Mouse (Mus musculus) intestine, embryonic 14.5 days (tissue): ENCODE results near the gene Hexim1. TPM values are rescaled to one million over a fixed set of nuclear protein-coding genes. Genes with fewer than 3 reads are reported as not detected.

Experiments
- ATAC-seq: fragments of 200-750 bp; cut with Nextera tagmentation; replicated peaks from 2 replicates; pipeline ENCODE4 v1.8.0; 2017; ENCODE audit warnings: low read depth, moderate number of reproducible peaks, moderate TSS enrichment, moderate library complexity; ENCODE audit not compliant: low FRiP score, low TSS enrichment
- DNase-seq: peaks from one replicate; pipeline ENCODE4 v3.0.0-alpha.2; 2018; ENCODE audit warnings: low spot score
- H3K27ac ChIP-seq: fragments of 300-500 bp; sonication (generic); 2 replicates; pipeline ENCODE4 v1.5.1; 2014; ENCODE audit warnings: low read depth, mild to moderate bottlenecking, control low read depth
- H3K27me3 ChIP-seq: fragments of 300-500 bp; sonication (generic); replicated peaks from 2 replicates; pipeline ENCODE4 v1.6.1; 2014; ENCODE audit warnings: low read length, control low read depth; ENCODE audit not compliant: control insufficient read depth, insufficient read depth
- H3K36me3 ChIP-seq: fragments of 300-500 bp; sonication (generic); 2 replicates; pipeline ENCODE4 v1.6.1; 2014; ENCODE audit warnings: low read length, control low read depth; ENCODE audit not compliant: control insufficient read depth, insufficient read depth
- H3K4me1 ChIP-seq: fragments of 300-500 bp; sonication (generic); replicated peaks from 2 replicates; pipeline ENCODE4 v1.6.1; 2014; ENCODE audit warnings: low read length, control low read depth, mixed read lengths; ENCODE audit not compliant: control insufficient read depth, insufficient read depth
- H3K4me2 ChIP-seq: fragments of 300-500 bp; sonication (generic); 2 replicates; pipeline ENCODE4 v1.6.1; 2014; ENCODE audit warnings: low read length
- H3K4me3 ChIP-seq: fragments of 300-500 bp; sonication (generic); 2 replicates; pipeline ENCODE4 v1.5.1; 2014; ENCODE audit warnings: low read depth, low read length, control low read depth, mixed read lengths
- H3K9ac ChIP-seq: fragments of 300-500 bp; sonication (generic); 2 replicates; pipeline ENCODE4 v1.6.1; 2014; ENCODE audit warnings: mild to moderate bottlenecking, low read length
- H3K9me3 ChIP-seq: fragments of 300-500 bp; sonication (generic); 2 replicates; pipeline ENCODE4 v1.6.1; 2016; ENCODE audit warnings: low read length, control low read depth; ENCODE audit not compliant: control insufficient read depth
- WGBS: fragments of 180-500 bp; shearing (Covaris S2); extraction: QIAGEN DNeasy Blood & Tissue Kit; methylation state at CpG from one replicate; pipeline ENCODE4 v1.1.7; 2014; 5-methylcytosine and 5-hydroxymethylcytosine counted together
- polyA plus RNA-seq: library from polyadenylated mRNA; unstranded; fragments of >200 nt; fragmentation: Nextera tagmentation; extraction: Ambion mirVana; gene quantifications from 2 replicates; pipeline ENCODE4 v1.2.1, GENCODE M21; 2014

The Hexim1 gene
- polyA plus RNA-seq, 1 experiment from 2014 or later: 6.8 TPM

DNA sequence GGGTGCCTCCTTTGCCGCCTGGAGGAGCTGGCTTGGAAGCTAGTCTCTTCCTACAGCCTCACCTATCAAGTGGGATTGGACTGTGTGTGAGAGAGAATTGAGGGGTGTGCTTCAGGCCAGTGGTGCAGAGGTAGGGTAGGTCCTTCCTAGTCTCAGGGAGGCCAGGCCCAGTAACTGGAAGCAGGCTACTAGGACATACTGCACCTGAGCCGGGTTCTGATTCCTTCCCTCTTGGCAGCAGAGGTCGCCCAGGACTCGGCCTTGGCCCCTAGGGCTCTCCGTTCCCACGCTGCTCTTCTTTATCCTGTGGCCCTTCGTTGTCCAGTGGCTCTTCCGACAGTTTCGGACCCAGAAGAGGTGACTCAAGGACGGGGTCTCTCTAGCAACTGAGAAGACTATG, 4.7 kb upstream of the Hexim1 start:
- Histone ChIP-seq H3K36me3 (no peaks in the 10 kb centered on the region), H3K27ac (no peak overlapping the region), H3K4me1 (peaks cover 18% of the 10 kb centered on the region), H3K4me3 (peak overlapping the region; percentile 34), H3K27me3 (no peaks in the 10 kb centered on the region), H3K9me3 (no peaks in the 10 kb centered on the region), H3K4me2 (peak overlapping the region; percentile 65), H3K9ac (peak overlapping the region; percentile 31; the same call in 1 of the 2 replicates)
- WGBS: 24% methylated on average over 10 of the region's 10 CpGs
- DNase-seq (no peak), ATAC-seq (no peak)

GRCm38 (mm10) chr11:103111881-103112551, 4.0 kb upstream of the Hexim1 start:
- Histone ChIP-seq H3K36me3 (no peaks in the 10 kb centered on the region), H3K27me3 (no peaks in the 10 kb centered on the region), H3K9ac (peak overlapping the region; percentile 31), H3K4me1 (peaks cover 18% of the 10 kb centered on the region), H3K9me3 (no peaks in the 10 kb centered on the region), H3K27ac (peak overlapping the region; percentile 1; the same call in 1 of the 2 replicates), H3K4me3 (peak overlapping the region; percentile 34), H3K4me2 (peak overlapping the region; percentile 65)
- 3% methylated on average over 28 of the region's 28 CpGs for WGBS
- peak; percentile 74 for DNase-seq
- ATAC-seq: no peak

DNA sequence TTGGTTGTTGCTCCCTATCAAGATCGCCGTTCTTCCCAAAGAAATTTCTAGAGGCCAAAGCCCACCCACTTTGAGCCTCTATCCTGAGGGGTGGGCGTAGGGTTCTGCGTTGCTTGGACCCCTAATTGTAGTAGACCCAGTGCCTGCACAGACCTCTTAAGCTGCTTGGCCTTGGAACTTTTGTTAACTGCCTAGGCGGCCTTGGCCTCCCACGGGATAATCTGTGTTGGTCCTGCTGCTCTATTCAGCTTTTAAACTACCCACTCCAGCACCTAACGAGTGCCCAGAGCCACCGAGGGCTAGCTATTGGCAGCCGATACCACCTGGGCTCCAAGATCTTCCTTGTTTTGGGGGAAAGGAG, 3.5 kb upstream of the Hexim1 start:
- no peak for ATAC-seq
- Histone ChIP-seq H3K9ac (peak overlapping the region; percentile 31; the same call in 1 of the 2 replicates), H3K9me3 (no peaks in the 10 kb centered on the region), H3K27ac (peak overlapping the region; percentile 1; the same call in 1 of the 2 replicates), H3K4me3 (0 out of 2 replicates have a peak overlapping the region, but pooled peaks have one; percentile 34), H3K27me3 (no peaks in the 10 kb centered on the region), H3K4me2 (peak overlapping the region; percentile 65), H3K36me3 (no peaks in the 10 kb centered on the region), H3K4me1 (peaks cover 18% of the 10 kb centered on the region)
- no peak for DNase-seq
- WGBS: 31% methylated on average over 9 of the region's 9 CpGs

- no peak for ATAC-seq
- H3K9ac ChIP-seq: no peak overlapping the region
- no peak overlapping the region for H3K27ac ChIP-seq
- no peak overlapping the region for H3K4me3 ChIP-seq
- no peak overlapping the region for H3K4me2 ChIP-seq
- H3K36me3 ChIP-seq: no peaks in the 10 kb centered on the region
- H3K9me3 ChIP-seq: no peaks in the 10 kb centered on the region
- no peaks in the 10 kb centered on the region for H3K27me3 ChIP-seq
- DNase-seq: no peak
- WGBS: 49% methylated on average over 12 of the region's 12 CpGs
- peaks cover 18% of the 10 kb centered on the region for H3K4me1 ChIP-seq
Measured at GRCm38 (mm10) chr11:103113005-103113404, 3.0 kb upstream of the Hexim1 start.

DNA sequence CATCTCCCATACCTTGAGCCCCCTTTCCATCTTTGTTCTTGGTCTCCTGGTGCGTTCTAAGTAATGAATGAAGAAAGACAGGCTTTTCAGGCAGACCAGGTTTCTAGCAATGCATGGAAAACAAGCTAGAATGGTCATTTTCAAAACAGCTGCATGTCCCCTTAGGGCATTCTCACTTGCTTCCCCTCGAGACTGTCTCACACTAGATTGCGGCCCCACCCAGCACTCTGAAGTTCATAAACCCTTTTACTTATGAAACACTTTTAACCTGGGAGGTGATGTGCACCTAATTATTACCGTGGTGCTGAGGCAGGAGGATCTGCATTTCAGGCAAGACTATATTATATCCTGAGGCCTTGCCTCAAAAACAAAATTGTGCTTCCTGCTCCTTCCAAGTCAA, 2.3 kb upstream of the Hexim1 start:
- no peaks in the 10 kb centered on the region for H3K9me3 ChIP-seq
- no peak overlapping the region for H3K27ac ChIP-seq
- H3K27me3 ChIP-seq: no peaks in the 10 kb centered on the region
- no peak overlapping the region for H3K4me3 ChIP-seq
- H3K36me3 ChIP-seq: no peaks in the 10 kb centered on the region
- no peak overlapping the region for H3K4me2 ChIP-seq
- peaks cover 22% of the 10 kb centered on the region for H3K4me1 ChIP-seq
- WGBS: 74% methylated on average over 4 of the region's 4 CpGs
- no peak for DNase-seq
- H3K9ac ChIP-seq: no peak overlapping the region
- no peak for ATAC-seq

DNA sequence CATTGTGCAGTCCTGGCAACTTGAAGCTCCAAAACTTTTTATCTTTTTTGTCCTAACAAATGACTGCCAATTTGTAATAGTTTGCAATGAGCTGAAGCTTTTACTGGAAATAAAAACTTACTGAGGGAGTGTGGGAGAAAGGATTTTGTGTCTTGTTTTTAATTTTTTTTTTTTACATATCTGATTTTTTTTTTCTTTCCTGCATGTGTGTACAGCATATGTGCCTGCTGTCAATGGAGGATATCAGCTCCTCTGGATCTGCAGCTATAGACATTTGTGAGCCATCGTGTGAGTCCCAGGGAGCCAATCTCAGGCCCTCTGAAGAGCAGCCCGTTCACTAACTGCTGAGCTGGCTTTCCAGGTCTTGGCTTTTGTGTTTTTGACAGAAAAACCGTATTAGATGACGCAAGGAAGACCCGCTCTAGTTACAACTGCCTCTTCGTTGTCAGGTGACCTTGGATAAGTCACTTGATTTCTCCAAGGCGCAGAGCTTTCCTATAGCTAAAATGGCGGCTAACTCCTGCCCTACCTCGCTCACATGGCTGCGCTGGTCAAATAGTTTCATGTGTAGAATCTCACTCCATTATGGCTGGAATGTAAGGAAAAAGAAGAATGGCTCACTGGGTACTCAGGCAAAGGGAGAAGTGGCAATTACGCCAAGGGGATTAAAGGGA, 1.6 kb upstream of the Hexim1 start:
- peak overlapping the region; percentile 93 for H3K27ac ChIP-seq
- peak overlapping the region; percentile 86 for H3K9ac ChIP-seq
- no peak for ATAC-seq
- WGBS: 90% methylated on average over 11 of the region's 11 CpGs
- peaks cover 24% of the 10 kb centered on the region for H3K4me1 ChIP-seq
- DNase-seq: no peak
- H3K4me3 ChIP-seq: peak overlapping the region; percentile 64
- no peaks in the 10 kb centered on the region for H3K36me3 ChIP-seq
- no peaks in the 10 kb centered on the region for H3K9me3 ChIP-seq
- H3K27me3 ChIP-seq: no peaks in the 10 kb centered on the region
- peak overlapping the region; percentile 83 for H3K4me2 ChIP-seq

- peaks cover 24% of the 10 kb centered on the region for H3K4me1 ChIP-seq
- no peaks in the 10 kb centered on the region for H3K36me3 ChIP-seq
- peak; percentile 94 for DNase-seq
- no peaks in the 10 kb centered on the region for H3K27me3 ChIP-seq
- H3K4me2 ChIP-seq: peak overlapping the region; percentile 83
- no peaks in the 10 kb centered on the region for H3K9me3 ChIP-seq
- peak; percentile 73 for ATAC-seq
- WGBS: under 1% methylated on average over 34 of the region's 34 CpGs
- peak overlapping the region; percentile 64 for H3K4me3 ChIP-seq
- H3K9ac ChIP-seq: peak overlapping the region; percentile 86
- H3K27ac ChIP-seq: peak overlapping the region; percentile 93
Measured at GRCm38 (mm10) chr11:103115163-103116007, 646 bp upstream of the Hexim1 start.

DNA sequence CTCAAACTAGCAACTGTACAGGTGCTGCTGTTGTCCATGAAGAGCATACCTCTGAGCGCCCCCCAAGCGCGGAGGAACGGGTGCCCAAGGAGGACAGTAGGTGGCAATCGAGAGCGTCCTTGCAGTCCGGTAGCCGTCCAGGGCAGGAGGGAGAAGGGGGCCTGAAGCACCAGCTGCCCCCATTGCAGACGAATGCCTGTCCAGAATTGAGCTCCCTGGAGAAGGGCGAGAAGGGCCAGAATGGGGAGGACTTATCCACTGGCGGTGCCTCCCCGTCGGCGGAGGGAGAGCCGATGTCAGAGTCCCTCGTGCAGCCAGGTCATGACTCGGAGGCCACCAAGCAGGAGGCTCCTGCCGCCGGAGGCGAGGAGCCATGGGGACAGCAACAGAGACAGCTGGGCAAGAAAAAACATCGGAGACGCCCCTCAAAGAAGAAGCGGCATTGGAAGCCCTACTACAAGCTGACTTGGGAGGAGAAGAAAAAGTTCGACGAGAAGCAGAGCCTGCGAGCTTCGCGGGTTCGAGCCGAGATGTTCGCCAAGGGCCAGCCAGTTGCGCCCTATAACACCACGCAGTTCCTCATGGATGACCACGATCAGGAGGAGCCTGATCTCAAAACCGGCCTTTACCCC, 1.0 kb downstream of the Hexim1 start:
- ATAC-seq (0 out of 2 replicates have a peak, but pooled peaks have one; percentile 5), DNase-seq (peak; percentile 90)
- under 1% methylated on average over 35 of the region's 35 CpGs for WGBS
- Histone ChIP-seq H3K4me1 (peaks cover 13% of the 10 kb centered on the region), H3K27ac (peak overlapping the region; percentile 93), H3K9me3 (no peaks in the 10 kb centered on the region), H3K4me2 (peak overlapping the region; percentile 80), H3K9ac (peak overlapping the region; percentile 63), H3K4me3 (peak overlapping the region; percentile 75), H3K36me3 (no peaks in the 10 kb centered on the region), H3K27me3 (no peaks in the 10 kb centered on the region)
